Mouse (Mus musculus): ENCODE measurements around the gene AI467606.

GRCm38 (mm10) chr7:127083689-127084088 lies 7.5 kb upstream of the AI467606 start:
- TF ChIP-seq GATA1 (IDR thresholded peaks at IDR 0.05; ENCODE audit: borderline replicate concordance, low read length) (no peak), FLI1 (IDR thresholded peaks at IDR 0.05; ENCODE audit: low read length) (no peak)

Measured in megakaryocyte, embryonic 14.5 days (primary cell).